Mouse (Mus musculus) stomach, embryonic 14.5 days (tissue): Measurements from ENCODE around the gene Tas1r1. TPM values are rescaled to one million over a fixed set of nuclear protein-coding genes. Genes with fewer than 3 reads are reported as not detected.

Experiments
- ATAC-seq: fragments of 200-750 bp; cut with Nextera tagmentation; 2 replicates; pipeline ENCODE4 v1.8.0; 2017; ENCODE audit warnings: low read depth, moderate TSS enrichment; ENCODE audit not compliant: insufficient number of reproducible peaks, insufficient read depth, low FRiP score
- H3K27ac ChIP-seq: fragments of 300-500 bp; sonication (generic); 2 replicates; pipeline ENCODE4 v1.5.1; 2014; ENCODE audit warnings: mild to moderate bottlenecking, low read length, moderate library complexity, mixed read lengths
- H3K27me3 ChIP-seq: fragments of 300-500 bp; sonication (generic); 2 replicates; pipeline ENCODE4 v1.6.1; 2014; ENCODE audit warnings: low read length, control low read depth, mixed read lengths; ENCODE audit not compliant: control insufficient read depth, insufficient read depth
- H3K36me3 ChIP-seq: fragments of 300-500 bp; sonication (generic); 2 replicates; pipeline ENCODE4 v1.6.1; 2014; ENCODE audit warnings: mild to moderate bottlenecking, control low read depth, low read length, moderate library complexity, mixed read lengths; ENCODE audit not compliant: control insufficient read depth, insufficient read depth
- H3K4me1 ChIP-seq: fragments of 300-500 bp; sonication (generic); 2 replicates; pipeline ENCODE4 v1.6.1; 2014; ENCODE audit warnings: low read length, control low read depth, mixed read lengths; ENCODE audit not compliant: control insufficient read depth, insufficient read depth
- H3K4me2 ChIP-seq: fragments of 300-500 bp; sonication (generic); replicated peaks from 2 replicates; pipeline ENCODE4 v1.6.1; 2014; ENCODE audit warnings: low read depth, low read length, control low read depth
- H3K4me3 ChIP-seq: fragments of 300-500 bp; sonication (generic); 2 replicates; pipeline ENCODE4 v1.5.1; 2014; ENCODE audit warnings: low read depth, low read length, control low read depth
- H3K9ac ChIP-seq: fragments of 300-500 bp; sonication (generic); replicated peaks from 2 replicates; pipeline ENCODE4 v1.6.1; 2014; ENCODE audit warnings: low read depth, mild to moderate bottlenecking, control low read depth, low read length, moderate library complexity, mixed read lengths
- H3K9me3 ChIP-seq: fragments of 300-500 bp; sonication (generic); 2 replicates; pipeline ENCODE4 v1.6.1; 2016; ENCODE audit warnings: low read depth, low read length, control low read depth; ENCODE audit not compliant: control insufficient read depth
- WGBS: fragments of 180-500 bp; shearing (Covaris S2); extraction: QIAGEN DNeasy Blood & Tissue Kit; methylation state at CpG from one replicate; pipeline ENCODE4 v1.1.7; 2014; 5-methylcytosine and 5-hydroxymethylcytosine counted together
- polyA plus RNA-seq: library from polyadenylated mRNA; unstranded; fragments of >200 nt; fragmentation: Nextera tagmentation; extraction: Ambion mirVana; gene quantifications from 2 replicates; pipeline ENCODE4 v1.2.1, GENCODE M21; 2014

Tas1r1 gene
- polyA plus RNA-seq, 1 experiment from 2014 or later, result 0.30 TPM

GRCm38 (mm10) chr4:151986650-151987049 is 51.7 kb downstream of the Tas1r1 start:
- Histone ChIP-seq H3K4me3 (no peak overlapping the region), H3K36me3 (peaks cover 22% of the 10 kb centered on the region), H3K27me3 (no peaks in the 10 kb centered on the region), H3K4me2 (no peak overlapping the region), H3K9ac (no peak overlapping the region), H3K4me1 (peaks cover 21% of the 10 kb centered on the region; the same call in 1 of the 2 replicates), H3K9me3 (no peaks in the 10 kb centered on the region), H3K27ac (no peak overlapping the region)
- ATAC-seq, result no peak
- 61% methylated on average over 8 of the region's 8 CpGs for WGBS

GRCm38 (mm10) chr4:151985886-151986285 is 52.5 kb downstream of the Tas1r1 start:
- H3K27me3 ChIP-seq, result no peaks in the 10 kb centered on the region
- peaks cover 18% of the 10 kb centered on the region for H3K36me3 ChIP-seq
- ATAC-seq, result no peak; the same call in 1 of the 2 replicates
- H3K4me2 ChIP-seq, result no peak overlapping the region
- no peak overlapping the region for H3K27ac ChIP-seq
- 30% methylated on average over 10 of the region's 10 CpGs for WGBS
- H3K4me1 ChIP-seq, result peaks cover 21% of the 10 kb centered on the region; the same call in 1 of the 2 replicates
- no peak overlapping the region for H3K9ac ChIP-seq
- H3K4me3 ChIP-seq, result no peak overlapping the region
- H3K9me3 ChIP-seq, result no peaks in the 10 kb centered on the region

GRCm38 (mm10) chr4:151983560-151983959 is 54.8 kb downstream of the Tas1r1 start:
- no peak overlapping the region for H3K4me2 ChIP-seq

DNA sequence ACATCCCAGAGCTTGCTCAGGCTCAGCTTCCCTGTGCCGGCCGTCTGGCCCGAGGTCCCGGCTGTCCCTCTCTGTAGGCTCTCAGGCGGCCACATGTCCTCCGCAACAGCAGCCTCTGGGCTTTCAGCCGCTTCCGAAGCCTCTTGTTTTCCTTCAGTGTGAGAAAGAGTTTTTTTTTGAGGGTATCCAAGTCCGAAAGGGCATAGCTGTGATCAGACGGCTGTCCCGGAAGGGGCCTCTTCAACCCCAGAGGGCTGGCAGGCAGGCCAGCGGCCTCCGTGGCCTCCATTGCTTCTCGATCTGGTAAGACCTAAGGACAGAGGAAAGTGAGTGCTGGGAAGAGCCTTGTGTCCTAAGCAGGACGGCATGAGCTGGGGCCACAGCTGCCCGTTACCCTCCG is 55.3 kb downstream of the Tas1r1 start:
- Histone ChIP-seq H3K27me3 (no peaks in the 10 kb centered on the region), H3K9ac (no peak overlapping the region), H3K9me3 (no peaks in the 10 kb centered on the region), H3K36me3 (peaks cover 16% of the 10 kb centered on the region), H3K27ac (no peak overlapping the region), H3K4me1 (peaks cover 15% of the 10 kb centered on the region; the same call in 1 of the 2 replicates), H3K4me2 (no peak overlapping the region), H3K4me3 (no peak overlapping the region)
- no peak for ATAC-seq
- WGBS, result 58% methylated on average over 17 of the region's 17 CpGs

More at GRCm38 (mm10) chr4:151983560-151983959, 54.8 kb downstream of the Tas1r1 start:
- Histone ChIP-seq H3K9ac (no peak overlapping the region), H3K4me3 (no peak overlapping the region), H3K9me3 (no peaks in the 10 kb centered on the region), H3K27me3 (no peaks in the 10 kb centered on the region), H3K4me1 (peaks cover 16% of the 10 kb centered on the region; the same call in 1 of the 2 replicates), H3K36me3 (peaks cover 16% of the 10 kb centered on the region), H3K27ac (no peak overlapping the region)
- whole genome bisulfite sequencing, result 35% methylated on average over 8 of the region's 9 CpGs
- ATAC-seq, result no peak

DNA sequence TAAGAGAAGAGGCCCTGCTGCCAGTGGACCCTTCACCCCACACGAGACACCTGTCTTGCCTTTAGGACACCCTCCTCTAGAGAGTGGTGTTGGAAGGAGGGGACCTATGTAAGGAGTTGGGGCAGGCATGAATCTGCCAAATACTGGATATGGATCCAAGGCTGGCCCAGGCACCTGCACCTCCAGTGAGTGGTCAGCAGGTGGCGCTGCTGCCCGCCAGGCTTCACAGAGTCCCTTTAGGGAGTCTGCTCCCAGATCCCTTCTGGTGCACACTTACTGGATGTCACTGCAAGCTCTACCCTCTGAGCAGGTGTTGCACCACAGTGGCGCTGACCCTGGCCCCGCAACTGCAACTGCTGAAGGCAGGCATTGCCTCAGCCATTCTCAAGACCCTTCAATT is 57.0 kb downstream of the Tas1r1 start:
- no peak overlapping the region for H3K4me3 ChIP-seq
- WGBS, result 8% methylated on average over 5 of the region's 5 CpGs
- no peak overlapping the region for H3K4me2 ChIP-seq
- peaks cover 22% of the 10 kb centered on the region for H3K36me3 ChIP-seq
- no peaks in the 10 kb centered on the region for H3K27me3 ChIP-seq
- H3K27ac ChIP-seq, result no peak overlapping the region
- 0 out of 2 replicates have a peak, but pooled peaks cover 4% of the 10 kb centered on the region for H3K4me1 ChIP-seq
- H3K9me3 ChIP-seq, result no peaks in the 10 kb centered on the region
- peak; percentile 72 for ATAC-seq
- H3K9ac ChIP-seq, result no peak overlapping the region

- no peak for ATAC-seq
- Histone ChIP-seq H3K9ac (no peak overlapping the region), H3K27ac (no peak overlapping the region), H3K4me1 (no peaks in the 10 kb centered on the region), H3K9me3 (no peaks in the 10 kb centered on the region), H3K27me3 (no peaks in the 10 kb centered on the region), H3K4me2 (no peak overlapping the region), H3K4me3 (no peak overlapping the region), H3K36me3 (peaks cover 26% of the 10 kb centered on the region)
- WGBS, result 78% methylated on average over 8 of the region's 8 CpGs
Measured at GRCm38 (mm10) chr4:151980699-151981098, 57.7 kb downstream of the Tas1r1 start.

Other genes with a start within 250 kb of the Tas1r1 start
- 86.8 and 106 TPM in 2 replicates for gene Camta1, start 176.7 kb downstream of the Tas1r1 start, polyA plus RNA-seq
- gene Dnajc11, start 104.9 kb downstream of the Tas1r1 start, polyA plus RNA-seq, result 59.9 and 62.6 TPM in 2 replicates
- 35.6 and 38.2 TPM in 2 replicates for gene Thap3, start 49.6 kb downstream of the Tas1r1 start, polyA plus RNA-seq
- gene Phf13, start 42.3 kb downstream of the Tas1r1 start, polyA plus RNA-seq, result 22.7 and 22.8 TPM in 2 replicates
- 5.8 and 7.3 TPM in 2 replicates for gene Klhl21, start 29.8 kb downstream of the Tas1r1 start, polyA plus RNA-seq
- gene Zbtb48, start 10.9 kb downstream of the Tas1r1 start, polyA plus RNA-seq, result 18.0 and 21.8 TPM in 2 replicates
- gene Nol9, start 753 bp upstream of the Tas1r1 start, polyA plus RNA-seq, result 29.5 and 30.0 TPM in 2 replicates
- gene Plekhg5, start 33.9 kb upstream of the Tas1r1 start, polyA plus RNA-seq, result 10.4 and 11.5 TPM in 2 replicates
- gene Tnfrsf25, start 77.4 kb upstream of the Tas1r1 start, polyA plus RNA-seq, result 0.67 and 0.91 TPM in 2 replicates
- 10.5 and 10.9 TPM in 2 replicates for gene Espn, start 113.8 kb upstream of the Tas1r1 start, polyA plus RNA-seq
- 0.29 and 0.55 TPM in 2 replicates for gene Hes2, start 120.3 kb upstream of the Tas1r1 start, polyA plus RNA-seq
- gene Acot7, start 139.6 kb upstream of the Tas1r1 start, polyA plus RNA-seq, result 71.4 and 72.4 TPM in 2 replicates
- 14.2 and 19.1 TPM in 2 replicates for gene Gpr153, start 235.7 kb upstream of the Tas1r1 start, polyA plus RNA-seq